34 mouse cellular contexts compared by ENCODE assay signal in the genomic region with DNA sequence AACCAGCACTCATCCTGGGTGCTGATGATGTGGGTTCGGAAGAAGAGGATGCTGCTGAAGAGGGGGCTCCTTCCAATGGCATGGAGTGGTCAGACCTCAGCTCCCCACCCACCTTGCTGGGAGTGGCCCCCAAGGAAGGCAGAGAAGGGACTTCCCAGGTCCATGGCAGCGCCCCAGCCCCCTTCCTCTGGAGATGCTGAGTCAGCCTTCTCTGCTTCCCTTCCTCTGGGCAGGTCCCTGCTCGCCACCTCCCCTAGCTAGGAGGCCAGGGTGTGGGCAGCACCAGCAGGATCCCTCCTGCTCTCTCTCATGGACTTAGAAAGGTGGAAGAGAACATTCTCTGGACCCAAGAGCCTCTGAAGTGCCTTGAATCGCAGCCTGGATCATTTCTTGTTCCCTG. TPM values are rescaled to one million over a fixed set of nuclear protein-coding genes. Genes with fewer than 3 reads are reported as not detected.
"Had no signal": no experiment of that assay in that cellular context is flagged by ENCODE, and none has a peak within 500 bp of the region (broad histone marks: within the 10 kb centered on the region; RNA-seq: fewer than 3 reads in every experiment).

No protein-coding gene starts in this region.

- H3K9ac ChIP-seq: embryonic facial prominence, embryonic 12.5 days; embryonic facial prominence, embryonic 13.5 days; embryonic facial prominence, embryonic 15.5 days; forebrain, embryonic 12.5 days; forebrain, embryonic 13.5 days; forebrain, embryonic 15.5 days; forebrain, postnatal 0 days had no signal

- DNase-seq: cerebellum, adult 8-10 months; cerebellum, adult 9-10 months; cerebellum, adult 9-11 months; cerebellum, postnatal 10 days; cerebellum, postnatal 14 days; cerebellum, postnatal 25 days; cerebellum, postnatal 36 days; embryo, embryonic 11 days; forebrain, postnatal 0 days; gastrocnemius, adult 2 months; gastrocnemius, postnatal 10 days; gastrocnemius, postnatal 14 days; gastrocnemius, postnatal 25 days; gastrocnemius, postnatal 36 days; heart, adult 11 months; heart, adult 18-20 months; heart, adult 2 months had no signal

- ATAC-seq: forebrain, embryonic 13.5 days; forebrain, embryonic 15.5 days; forebrain, embryonic 16.5 days; forebrain, postnatal 0 days had no signal

- H3K36me3 ChIP-seq: embryonic facial prominence, embryonic 10.5 days; embryonic facial prominence, embryonic 12.5 days; embryonic facial prominence, embryonic 13.5 days; embryonic facial prominence, embryonic 15.5 days; forebrain, embryonic 12.5 days; forebrain, embryonic 15.5 days; heart, embryonic 10.5 days had no signal

- H3K4me1 ChIP-seq: embryonic facial prominence, embryonic 12.5 days; embryonic facial prominence, embryonic 13.5 days; forebrain, embryonic 12.5 days had no signal

- H3K4me2 ChIP-seq: embryonic facial prominence, embryonic 12.5 days; embryonic facial prominence, embryonic 13.5 days; embryonic facial prominence, embryonic 15.5 days; forebrain, embryonic 12.5 days; forebrain, embryonic 13.5 days; forebrain, embryonic 15.5 days; heart, embryonic 11.5 days had no signal

- H3K27me3 ChIP-seq: forebrain, embryonic 15.5 days had no signal

- H3K9me3 ChIP-seq: embryonic facial prominence, embryonic 10.5 days; embryonic facial prominence, embryonic 12.5 days; embryonic facial prominence, embryonic 13.5 days; embryonic facial prominence, embryonic 15.5 days; forebrain, embryonic 12.5 days; forebrain, embryonic 13.5 days; forebrain, embryonic 15.5 days; heart, embryonic 10.5 days had no signal

- H3K4me3 ChIP-seq: embryonic facial prominence, embryonic 10.5 days; embryonic facial prominence, embryonic 12.5 days; embryonic facial prominence, embryonic 13.5 days; embryonic facial prominence, embryonic 15.5 days; erythroblast, embryonic 14.5 days; forebrain, embryonic 12.5 days; forebrain, embryonic 13.5 days; forebrain, embryonic 15.5 days; gastrocnemius, adult 2 months; heart, adult 2 months; heart, embryonic 10.5 days had no signal

- H3K27ac ChIP-seq: embryonic facial prominence, embryonic 10.5 days; embryonic facial prominence, embryonic 12.5 days; embryonic facial prominence, embryonic 13.5 days; embryonic facial prominence, embryonic 15.5 days; forebrain, embryonic 12.5 days; forebrain, embryonic 13.5 days; forebrain, embryonic 15.5 days; gastrocnemius, adult 2 months; heart, adult 2 months; heart, embryonic 10.5 days had no signal

RNA-seq across cellular contexts. Expression of a gene that starts 12.5 kb away (rescaled TPM):
- total RNA-seq: common myeloid progenitor, adult 5-6 weeks; gastrocnemius, adult 18-20 months; gastrocnemius, adult 2 months; gastrocnemius, adult 8-10 months; gastrocnemius, postnatal 10 days; gastrocnemius, postnatal 14 days; gastrocnemius, postnatal 25 days; gastrocnemius, postnatal 36 days; gastrocnemius, postnatal 4 days; heart, adult 18-20 months; heart, adult 2 months; heart, adult 8-10 months had no signal
- polyA plus RNA-seq: cortical plate, adult 2 months; heart, adult 2 months; heart, embryonic 11.5 days had no signal

RNA-seq across cellular contexts. Expression of a gene that starts 28.7 kb away (rescaled TPM):
- total RNA-seq: common myeloid progenitor, adult 5-6 weeks had no signal
- polyA plus RNA-seq: erythroblast, embryonic 14.5 days had no signal
